Mouse (Mus musculus) heart, postnatal 0 days (tissue): ENCODE data around the gene Xylt1.

ENCODE experiments used
- CTCF ChIP-seq: IDR thresholded peaks from 2 replicates; pipeline ENCODE4 v1.5.1; 2016; ENCODE audit warnings: antibody characterized with exemption, control low read depth, low read depth
- EP300 ChIP-seq: IDR thresholded peaks from 2 replicates; pipeline ENCODE4 v1.6.1; 2016; ENCODE audit warnings: antibody characterized with exemption, low read depth

DNA sequence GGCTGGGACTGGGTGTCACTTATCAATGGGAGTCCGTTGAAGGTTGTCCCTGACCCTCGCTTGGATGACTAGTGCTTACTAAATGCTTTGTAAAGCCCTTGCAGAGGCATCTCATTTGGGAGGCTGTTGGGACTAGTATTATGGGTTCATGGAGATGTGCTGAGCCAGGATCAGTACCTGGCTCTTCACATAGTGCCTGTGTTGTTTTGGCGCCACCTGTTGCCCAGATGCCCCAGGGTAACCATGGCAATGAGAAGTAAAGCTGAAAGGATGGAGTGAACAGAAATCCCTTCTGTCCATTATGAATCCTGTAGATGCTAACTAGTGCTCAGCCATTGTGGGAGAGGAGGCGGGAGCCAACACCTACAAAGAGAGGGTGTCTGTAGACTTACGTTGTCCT lies 249.9 kb downstream of the Xylt1 start:
- TF ChIP-seq EP300 (no peak), CTCF (peak; percentile 42)
